ENCODE assay signal across 9 mouse cellular contexts in genomic region chr14:100009790-100010382, GRCm38 (mm10).
DNase-seq lines count a peak whose midpoint lies in the region; ATAC-seq and TF ChIP-seq lines count a peak whose summit lies in the region.
"Had no signal": no experiment of that assay in that cellular context is flagged by ENCODE, and none has a peak within 500 bp of the region (broad histone marks: within the 10 kb centered on the region; RNA-seq: fewer than 3 reads in every experiment).

No protein-coding gene starts in this region.

- H3K27ac ChIP-seq in kidney, postnatal 0 days: no peak overlapping the region
- no peak overlapping the region for H3K27ac ChIP-seq in liver, postnatal 0 days (ENCODE audit: low read depth)

- H3K36me3 ChIP-seq in kidney, postnatal 0 days (ENCODE audit: insufficient read depth, low read length): no peaks in the 10 kb centered on the region
- no peaks in the 10 kb centered on the region for H3K36me3 ChIP-seq in liver, postnatal 0 days (replicated peaks; ENCODE audit: insufficient read depth, low read length)
- H3K36me3 ChIP-seq: G1E had no signal

- no peak overlapping the region for H3K4me3 ChIP-seq in kidney, postnatal 0 days (replicated peaks; ENCODE audit: low read depth, low read length)
- H3K4me3 ChIP-seq in liver, postnatal 0 days (ENCODE audit: low read depth, low read length): no peak overlapping the region

- H3K9me3 ChIP-seq in kidney, postnatal 0 days (replicated peaks; ENCODE audit: low read length): no peaks in the 10 kb centered on the region
- H3K9me3 ChIP-seq in liver, postnatal 0 days (ENCODE audit: low read length): no peaks in the 10 kb centered on the region

- ATAC-seq in frontal cortex, adult (ENCODE audit: low TSS enrichment): peak; percentile 85
- no peak for ATAC-seq in kidney, postnatal 0 days (replicated peaks; ENCODE audit: low FRiP score, low read depth)
- no peak for ATAC-seq in liver, postnatal 0 days

- 48% methylated on average over 4 of the region's 4 CpGs for WGBS in kidney, postnatal 0 days
- WGBS in liver, postnatal 0 days (ENCODE audit: insufficient replicate concordance): 34% methylated on average over 4 of the region's 4 CpGs

- no peak for TF ChIP-seq EP300 in liver, postnatal 0 days (IDR thresholded peaks at IDR 0.05; ENCODE audit: low read depth)

- no peak overlapping the region for H3K4me2 ChIP-seq in kidney, postnatal 0 days (ENCODE audit: low read length)
- H3K4me2 ChIP-seq in liver, postnatal 0 days (ENCODE audit: low read depth, low read length): no peak overlapping the region

- no peaks in the 10 kb centered on the region for H3K4me1 ChIP-seq in kidney, postnatal 0 days (replicated peaks; ENCODE audit: insufficient read depth, low read length)
- 0 out of 2 replicates have a peak, but pooled peaks cover under 1% of the 10 kb centered on the region for H3K4me1 ChIP-seq in liver, postnatal 0 days (ENCODE audit: insufficient read depth)

- H3K27me3 ChIP-seq in kidney, postnatal 0 days (ENCODE audit: insufficient read depth, low read length): no peaks in the 10 kb centered on the region
- H3K27me3 ChIP-seq in liver, postnatal 0 days (ENCODE audit: insufficient read depth, low read length): no peaks in the 10 kb centered on the region

- no peak for DNase-seq in frontal cortex, postnatal 14 days (ENCODE audit: low spot score in 2 of 2)
- peak; percentile 86 for DNase-seq in ES-CJ7 (ENCODE audit: low read depth, low spot score)
- peak; percentile 50 to 51 for DNase-seq in cerebellum, adult 18-20 months
- DNase-seq in frontal cortex, postnatal 36 days (ENCODE audit: low spot score in 2 of 2): peak; percentile 27 to 49
- DNase-seq in kidney, postnatal 0 days (ENCODE audit: low spot score): peak; percentile 71
- DNase-seq in liver, postnatal 0 days: peak; percentile 15
- peak; percentile 53 for DNase-seq in skeletal muscle tissue, adult 2 months (ENCODE audit: low read depth, low spot score)

- peak; percentile 85 for TF ChIP-seq CTCF in kidney, postnatal 0 days (IDR thresholded peaks at IDR 0.05; ENCODE audit: low read depth)
- peak; percentile 72 for TF ChIP-seq CTCF in liver, postnatal 0 days (IDR thresholded peaks at IDR 0.05; ENCODE audit: low read depth)

- H3K9ac ChIP-seq in kidney, postnatal 0 days (ENCODE audit: low read depth, low read length): no peak overlapping the region
- H3K9ac ChIP-seq in liver, postnatal 0 days (replicated peaks): no peak overlapping the region

Comparison
In these comparisons a context has a peak if more than half of its experiments do, and no peak if none do; other contexts are left out.
1. DNase-seq: peak in ES-CJ7 (single experiment), cerebellum, adult 18-20 months (2 of 2), frontal cortex, postnatal 36 days (2 of 2), kidney, postnatal 0 days (single experiment), liver, postnatal 0 days (single experiment) and skeletal muscle tissue, adult 2 months (single experiment); none in frontal cortex, postnatal 14 days (0 of 2).